Mouse (Mus musculus): ENCODE measurements at regions not wholly inside any gene's neighbourhood (a gene's known extent, or its start where the extent isn't known, plus 50 kb on each side); places are given as distances from the start of the nearest gene placed in this dataset.
"Not testable (repeated sequence)": the region's sequence is repeated elsewhere in the genome, so short reads cannot be mapped to it uniquely, and the experiment has no call there.

DNA sequence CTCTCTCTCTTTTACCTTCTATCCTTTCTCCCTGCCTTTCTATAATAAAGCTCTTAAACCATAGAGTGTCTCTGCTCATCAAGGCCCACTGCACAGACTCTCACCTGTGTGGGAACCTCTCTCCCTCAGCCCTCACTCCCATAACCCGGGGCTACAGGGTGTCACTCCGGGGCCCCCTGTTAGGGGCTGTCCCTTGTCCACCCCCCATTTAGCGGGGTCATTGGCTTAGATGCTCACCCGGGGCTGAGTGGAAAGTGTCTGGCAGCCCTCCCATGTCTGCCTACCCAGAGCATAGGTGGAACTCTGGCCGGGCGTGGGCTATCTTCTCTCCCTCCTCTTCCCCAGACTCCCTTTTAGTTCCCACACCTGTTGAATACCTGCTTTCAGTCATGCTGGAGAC, 116.4 kb downstream of the Zfp993 start:
- DNase-seq (ENCODE audit: low read depth, low spot score) = not testable (repeated sequence)

DNA sequence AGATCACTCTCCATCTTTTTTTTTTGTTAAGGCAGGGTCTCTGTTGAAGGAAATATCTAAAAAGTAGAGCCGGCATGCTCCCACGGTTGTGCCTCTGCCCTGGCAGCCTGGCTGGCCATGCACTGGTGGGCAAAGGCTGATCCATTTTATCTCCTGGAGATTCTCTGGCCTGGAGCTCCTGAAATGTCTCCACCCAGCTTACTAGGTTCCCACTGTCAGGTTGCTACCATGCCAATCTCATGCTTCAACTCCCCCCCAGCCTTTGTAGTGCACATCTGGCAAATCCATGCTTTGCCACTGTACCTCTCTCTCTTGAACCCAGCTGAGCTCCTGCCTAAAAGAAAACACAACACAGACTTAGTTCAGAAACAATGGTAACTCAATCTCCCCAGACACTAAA, 129.0 kb downstream of the Zfp993 start:
- DNase-seq (ENCODE audit: low read depth, low spot score) = not testable (repeated sequence)

DNA sequence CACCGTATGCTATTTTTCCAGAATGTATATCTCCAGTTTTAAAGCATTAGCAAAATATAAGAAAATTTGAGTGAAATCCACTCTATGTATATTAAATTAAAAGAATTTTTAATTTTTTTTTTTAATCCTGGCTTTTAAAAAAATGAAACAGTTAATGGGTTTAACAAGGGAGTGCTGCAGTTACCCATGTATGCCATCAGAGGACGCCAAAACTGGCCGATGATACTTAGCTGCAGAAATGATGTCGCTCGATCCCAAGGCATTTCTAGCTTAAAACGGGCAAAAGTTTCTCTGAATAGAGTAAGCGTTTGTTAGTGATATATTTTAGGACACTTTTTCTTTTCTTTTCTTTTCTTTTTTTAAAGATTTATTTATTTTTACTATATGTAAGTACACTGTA, 129.9 kb downstream of the Zfp993 start:
- DNase-seq (ENCODE audit: low read depth, low spot score) = peak; percentile 91

DNA sequence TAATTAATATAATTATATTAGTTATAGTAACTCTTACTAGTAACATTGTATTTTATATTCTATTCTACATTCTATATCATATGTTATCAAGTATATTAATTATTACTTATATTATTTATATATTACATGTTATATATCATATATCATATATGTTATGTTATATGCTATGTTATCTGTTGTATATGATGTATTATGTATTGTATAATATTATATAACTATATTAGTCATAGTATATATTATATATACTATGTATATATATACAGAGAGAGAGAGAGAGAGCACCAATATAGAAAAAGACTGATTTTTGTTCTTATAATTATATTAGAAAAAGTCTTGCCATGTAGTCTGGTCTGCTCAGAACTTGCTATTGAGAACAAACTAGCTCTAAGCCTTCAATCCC, 133.0 kb downstream of the Zfp993 start:
- not testable (repeated sequence) for DNase-seq (ENCODE audit: low read depth, low spot score)
